Mouse (Mus musculus) heart, embryonic 15.5 days (tissue): ENCODE results near the gene Orai2. TPM values are rescaled to one million over a fixed set of nuclear protein-coding genes. Genes with fewer than 3 reads are reported as not detected.

ENCODE experiments used
- microRNA-seq: library from miRNA; unstranded; fragments of <30 nt; microRNA quantifications from one replicate; pipeline ENCODE4, GENCODE M21; 2016
- polyA plus RNA-seq: library from polyadenylated mRNA; unstranded; fragments of >200 nt; fragmentation: Nextera tagmentation; extraction: Ambion mirVana; gene quantifications from 2 replicates; pipeline ENCODE4 v1.2.1, GENCODE M21; 2015

Orai2 gene
- polyA plus RNA-seq, 1 experiment from 2014 or later: 1.9 TPM

Small RNAs within 50 kb of the gene (microRNA-seq; reads per million reads assigned to microRNA genes)
- gene Mir7035: 0.63 reads per million

Other genes starting within 250 kb of the Orai2 start
- 150 and 166 TPM in 2 replicates for gene Ywhag, start 236.1 kb downstream of the Orai2 start, polyA plus RNA-seq
- gene Ssc4d, start 196.2 kb downstream of the Orai2 start, polyA plus RNA-seq: 0.44 and 0.86 TPM in 2 replicates
- not detected in 2 replicates for gene Zp3, start 190.6 kb downstream of the Orai2 start, polyA plus RNA-seq
- 18.5 and 21.5 TPM in 2 replicates for gene Dtx2, start 175.9 kb downstream of the Orai2 start, polyA plus RNA-seq
- gene Upk3b, start 132.2 kb downstream of the Orai2 start, polyA plus RNA-seq: 27.8 and 36.5 TPM in 2 replicates
- gene Upk3bl, start 116.2 kb downstream of the Orai2 start, polyA plus RNA-seq: 0.68 and 2.6 TPM in 2 replicates
- 1.4 and 3.6 TPM in 2 replicates for gene Rasa4, start 86.8 kb downstream of the Orai2 start, polyA plus RNA-seq
- gene Polr2j, start 54.1 kb downstream of the Orai2 start, polyA plus RNA-seq: 135 and 140 TPM in 2 replicates
- 15.1 and 22.5 TPM in 2 replicates for gene Lrwd1, start 34.6 kb downstream of the Orai2 start, polyA plus RNA-seq
- 10.2 and 13.1 TPM in 2 replicates for gene Alkbh4, start 34.6 kb downstream of the Orai2 start, polyA plus RNA-seq
- gene Prkrip1, start 28.2 kb upstream of the Orai2 start, polyA plus RNA-seq: 33.6 and 34.6 TPM in 2 replicates
- 1.1 and 2.3 TPM in 2 replicates for gene Sh2b2, start 75.8 kb upstream of the Orai2 start, polyA plus RNA-seq